Mouse (Mus musculus) liver, postnatal 0 days (tissue): ENCODE measurements at regions not wholly inside any gene's neighbourhood (a gene's known extent, or its start where the extent isn't known, plus 50 kb on each side); places are given as distances from the start of the nearest gene placed in this dataset.

Experiments used
- CTCF ChIP-seq: sonication (generic); IDR thresholded peaks from 2 replicates; pipeline ENCODE4 v1.5.1; 2016; ENCODE audit warnings: antibody characterized with exemption, low read depth
- EP300 ChIP-seq: IDR thresholded peaks from 2 replicates; pipeline ENCODE4 v1.6.1; 2016; ENCODE audit warnings: antibody characterized with exemption, low read depth, mild to moderate bottlenecking

DNA sequence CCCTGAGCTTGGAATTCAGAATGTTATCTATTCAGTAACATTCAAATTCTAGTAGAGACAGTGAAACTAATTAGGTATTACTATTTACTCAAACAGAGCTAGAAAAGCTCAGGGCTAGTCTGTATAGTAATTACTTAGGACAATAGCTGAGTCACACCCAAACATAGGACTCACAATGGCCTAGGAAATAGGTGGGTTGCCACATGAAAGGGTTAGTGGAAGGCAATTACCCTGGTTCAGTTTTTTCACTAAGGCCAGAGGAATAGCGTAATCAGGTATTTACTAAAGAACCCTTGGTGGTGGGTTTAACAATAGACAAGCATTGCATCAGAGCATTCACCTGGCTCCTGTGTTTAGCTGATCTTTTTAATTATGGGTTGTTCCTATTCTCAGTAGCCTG, 664.7 kb upstream of the Vrk2 start:
- TF ChIP-seq EP300 (no peak), CTCF (no peak)
